Mouse (Mus musculus) cerebellum, adult 2 months (tissue): ENCODE data around the gene Gm21969.

Source experiments
- CTCF ChIP-seq: fragments of 200-500 bp; IDR thresholded peaks from 2 replicates; pipeline ENCODE4 v1.5.1; 2011; ENCODE audit warnings: low read depth, mild to moderate bottlenecking, control low read depth, low read length, moderate library complexity, borderline replicate concordance; ENCODE audit not compliant: insufficient read depth
- POLR2A ChIP-seq: fragments of 200-500 bp; IDR thresholded peaks from 2 replicates; pipeline ENCODE4 v1.6.1; 2011; ENCODE audit warnings: low read length, control low read depth, borderline replicate concordance; ENCODE audit not compliant: insufficient read depth

DNA sequence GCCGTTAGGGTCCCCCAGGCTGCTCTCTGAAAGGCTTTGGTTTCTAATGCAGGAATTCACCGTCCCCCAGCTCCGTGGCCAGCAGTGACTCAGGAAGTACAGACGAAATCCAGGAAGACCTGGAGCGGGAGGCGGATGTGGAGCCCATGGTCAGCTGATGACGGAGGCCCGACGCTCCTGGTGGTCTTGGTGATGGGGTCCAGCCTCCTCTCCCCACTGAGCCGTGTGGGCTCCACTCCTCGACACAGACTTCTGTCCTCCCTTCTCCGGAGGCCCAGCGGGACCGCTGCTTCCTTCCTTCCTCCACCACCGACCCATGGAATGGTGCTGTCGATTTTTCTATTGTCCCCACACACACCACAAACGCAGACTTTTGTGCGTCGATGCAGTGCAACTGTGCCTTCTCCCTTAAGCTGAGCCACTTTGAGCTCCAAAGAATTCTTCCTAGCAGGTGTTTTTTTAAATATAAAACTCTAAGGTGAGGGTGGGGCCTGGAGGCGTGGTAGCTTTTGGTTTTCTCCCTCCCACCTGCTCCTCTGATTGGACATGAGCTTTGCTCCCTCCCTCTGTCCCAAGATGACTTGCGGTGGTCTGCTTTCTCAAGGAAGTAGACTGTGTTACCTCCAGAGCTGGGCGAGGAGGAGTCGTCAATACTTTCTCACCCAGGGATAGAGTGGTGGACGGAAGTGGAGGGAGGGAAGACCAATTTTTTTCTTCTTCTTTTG is 13.5 kb downstream of the Gm21969 start:
- TF ChIP-seq POLR2A (no peak), CTCF (no peak)
